8 mouse cellular contexts compared by ENCODE assay signal in genomic region chr8:109551663-109552062, GRCm38 (mm10). TPM values are rescaled to one million over a fixed set of nuclear protein-coding genes. Genes with fewer than 3 reads are reported as not detected.
DNase-seq lines count a peak whose midpoint lies in the region; ATAC-seq and TF ChIP-seq lines count a peak whose summit lies in the region.

No protein-coding gene starts in this region.

- peak; percentile 38 for DNase-seq in CD4-positive, CD25-positive, alpha-beta regulatory T cell, adult 2 months (ENCODE audit: low read depth, low spot score)
- DNase-seq in layer of hippocampus, adult 2 months (ENCODE audit: low spot score in 2 of 2) = no peak
- DNase-seq in layer of hippocampus, postnatal 36 days = no peak
- DNase-seq in ZHBTc4 (ENCODE audit: low read depth, low spot score) = peak; percentile 72
- DNase-seq in testis, postnatal 10 days (ENCODE audit: low spot score) = no peak

- H3K27ac ChIP-seq in layer of hippocampus, adult 2 months = no peak overlapping the region

- H3K4me3 ChIP-seq in layer of hippocampus, adult 2 months = no peak overlapping the region

- no peak for ATAC-seq in CD4-positive, CD25-positive, alpha-beta regulatory T cell, adult 4 months
- peak; percentile 68; the same call in 1 of the 2 replicates for ATAC-seq in megakaryocyte, adult 5-6 weeks (ENCODE audit: poor library complexity, severe bottlenecking)
- no peak for ATAC-seq in activated CD4-positive, CD25-positive, alpha-beta regulatory T cell, adult 4 months

- peak; percentile 81 for TF ChIP-seq CTCF in layer of hippocampus, adult 2 months (conservative IDR thresholded peaks at IDR 0.05)

RNA-seq across cellular contexts. Expression of gene Dhx38, which starts 14.0 kb away (rescaled TPM):
- polyA plus RNA-seq in CD4-positive, CD25-positive, alpha-beta regulatory T cell, adult 4 months (2017; shearing (Covaris generic)) = 10 to 100 TPM; 11.7 to 26.7 TPM
- 10 to 100 TPM; 28.0 to 30.1 TPM for total RNA-seq in layer of hippocampus, adult 2 months (2021)
- total RNA-seq in layer of hippocampus, postnatal 36 days (2021) = 10 to 100 TPM; 24.8 to 27.4 TPM
- 14.6 and 19.0 TPM in 2 replicates for total RNA-seq in megakaryocyte, adult 5-6 weeks (2015)
- total RNA-seq in megakaryocyte, adult 5-6 weeks (2017) = 67.4 and 75.9 TPM in 2 replicates
- 10 to 100 TPM in 1 of 2 experiments, 1 to 10 TPM in 1; 9.1 to 14.2 TPM for polyA plus RNA-seq in activated CD4-positive, CD25-positive, alpha-beta regulatory T cell, adult 4 months (2017; shearing (Covaris generic))

RNA-seq across cellular contexts. Expression of gene Txnl4b, which starts 14.0 kb away (rescaled TPM):
- polyA plus RNA-seq in CD4-positive, CD25-positive, alpha-beta regulatory T cell, adult 4 months (2017; shearing (Covaris generic)) = 10 to 100 TPM; 23.6 to 32.9 TPM
- total RNA-seq in layer of hippocampus, adult 2 months (2021) = 10 to 100 TPM; 13.6 to 17.6 TPM
- 10 to 100 TPM; 12.9 to 15.3 TPM for total RNA-seq in layer of hippocampus, postnatal 36 days (2021)
- total RNA-seq in megakaryocyte, adult 5-6 weeks (2015) = 6.2 and 7.9 TPM in 2 replicates
- 18.2 and 19.0 TPM in 2 replicates for total RNA-seq in megakaryocyte, adult 5-6 weeks (2017)
- 10 to 100 TPM; 16.5 to 17.9 TPM for polyA plus RNA-seq in activated CD4-positive, CD25-positive, alpha-beta regulatory T cell, adult 4 months (2017; shearing (Covaris generic))

RNA-seq across cellular contexts. Expression of gene Hp, which starts 27.3 kb away (rescaled TPM):
- not detected for polyA plus RNA-seq in CD4-positive, CD25-positive, alpha-beta regulatory T cell, adult 4 months (2017; shearing (Covaris generic))
- not detected for total RNA-seq in layer of hippocampus, adult 2 months (2021)
- total RNA-seq in layer of hippocampus, postnatal 36 days (2021) = not detected
- total RNA-seq in megakaryocyte, adult 5-6 weeks (2015) = 423 and 468 TPM in 2 replicates
- total RNA-seq in megakaryocyte, adult 5-6 weeks (2017) = 646 and 667 TPM in 2 replicates
- polyA plus RNA-seq in activated CD4-positive, CD25-positive, alpha-beta regulatory T cell, adult 4 months (2017; shearing (Covaris generic)) = not detected

RNA-seq across cellular contexts. Expression of gene Dhodh, which starts 56.8 kb away (rescaled TPM):
- 10 to 100 TPM; 39.2 to 46.8 TPM for polyA plus RNA-seq in CD4-positive, CD25-positive, alpha-beta regulatory T cell, adult 4 months (2017; shearing (Covaris generic))
- 10 to 100 TPM; 25.6 to 25.9 TPM for total RNA-seq in layer of hippocampus, adult 2 months (2021)
- 10 to 100 TPM; 23.9 to 24.2 TPM for total RNA-seq in layer of hippocampus, postnatal 36 days (2021)
- 7.0 and 8.6 TPM in 2 replicates for total RNA-seq in megakaryocyte, adult 5-6 weeks (2015)
- total RNA-seq in megakaryocyte, adult 5-6 weeks (2017) = 5.4 and 16.1 TPM in 2 replicates
- 10 to 100 TPM; 29.0 to 32.3 TPM for polyA plus RNA-seq in activated CD4-positive, CD25-positive, alpha-beta regulatory T cell, adult 4 months (2017; shearing (Covaris generic))

RNA-seq across cellular contexts. Expression of gene Pmfbp1, which starts 57.8 kb away (rescaled TPM):
- polyA plus RNA-seq in CD4-positive, CD25-positive, alpha-beta regulatory T cell, adult 4 months (2017; shearing (Covaris generic)) = not detected
- under 1 TPM; 0.10 to 0.12 TPM for total RNA-seq in layer of hippocampus, adult 2 months (2021)
- total RNA-seq in layer of hippocampus, postnatal 36 days (2021) = under 1 TPM in 1 of 2 experiments, not detected in 1; 0.10 TPM
- total RNA-seq in megakaryocyte, adult 5-6 weeks (2015) = not detected in 2 replicates
- not detected in 2 replicates for total RNA-seq in megakaryocyte, adult 5-6 weeks (2017)
- not detected for polyA plus RNA-seq in activated CD4-positive, CD25-positive, alpha-beta regulatory T cell, adult 4 months (2017; shearing (Covaris generic))

Comparison
In these comparisons a context has a peak if more than half of its experiments do, and no peak if none do; other contexts are left out.
1. DNase-seq: peak in CD4-positive, CD25-positive, alpha-beta regulatory T cell, adult 2 months (single experiment) and ZHBTc4 (single experiment); none in layer of hippocampus, adult 2 months (0 of 2), layer of hippocampus, postnatal 36 days (0 of 2) and testis, postnatal 10 days (single experiment).
2. RNA of gene Hp, which starts 27.3 kb away (total RNA-seq): 423 to 667 TPM in megakaryocyte, adult 5-6 weeks; not detected in layer of hippocampus, adult 2 months and not detected in layer of hippocampus, postnatal 36 days; every median in the first group is over 100 times any median in the second.